Mouse (Mus musculus): ENCODE measurements around the gene Rassf6.

DNA sequence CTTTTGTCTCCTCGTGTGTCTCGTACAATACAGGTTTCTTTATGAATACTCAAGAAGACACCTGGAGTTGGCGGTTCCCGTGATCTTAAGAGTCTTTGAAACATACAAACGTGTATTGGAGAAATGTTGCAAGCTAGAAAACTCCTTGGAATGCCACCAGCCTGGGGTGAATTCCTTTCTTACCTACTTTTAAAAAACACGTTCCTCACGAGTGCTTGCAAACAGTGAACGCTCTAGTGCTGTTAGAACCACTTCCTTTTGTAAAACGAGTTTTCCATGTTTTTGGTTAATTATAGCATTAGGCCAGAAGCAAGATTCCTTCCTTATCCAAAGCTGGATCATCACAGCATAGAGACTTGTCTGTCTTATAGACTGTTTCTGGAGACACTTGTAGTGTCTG, 60.9 kb downstream of the Rassf6 start:
- no peak for TF ChIP-seq POLR2A (IDR thresholded peaks at IDR 0.05; ENCODE audit: low read depth, low read length)
- TF ChIP-seq CTCF (IDR thresholded peaks at IDR 0.05; ENCODE audit: borderline replicate concordance, insufficient read depth, low read length) = no peak
